Mouse (Mus musculus) midbrain, embryonic 13.5 days (tissue): ENCODE measurements around the gene Bloc1s3. TPM values are rescaled to one million over a fixed set of nuclear protein-coding genes. Genes with fewer than 3 reads are reported as not detected.

Source experiments
- ATAC-seq: fragments of 200-750 bp; cut with Nextera tagmentation; 2 replicates; pipeline ENCODE4 v1.8.0; 2017; ENCODE audit warnings: mild to moderate bottlenecking, moderate TSS enrichment, moderate library complexity
- H3K27ac ChIP-seq: fragments of 300-500 bp; sonication (generic); 2 replicates; pipeline ENCODE4 v1.5.1; 2015; ENCODE audit warnings: inconsistent platforms, mild to moderate bottlenecking, moderate library complexity
- H3K27me3 ChIP-seq: fragments of 300-500 bp; sonication (generic); 2 replicates; pipeline ENCODE4 v1.6.1; 2015; ENCODE audit warnings: mild to moderate bottlenecking, inconsistent platforms
- H3K36me3 ChIP-seq: fragments of 300-500 bp; sonication (generic); 2 replicates; pipeline ENCODE4 v1.6.1; 2015; ENCODE audit warnings: mild to moderate bottlenecking, inconsistent platforms
- H3K4me1 ChIP-seq: fragments of 300-500 bp; sonication (generic); replicated peaks from 2 replicates; pipeline ENCODE4 v1.6.1; 2015; ENCODE audit warnings: inconsistent platforms
- H3K4me2 ChIP-seq: fragments of 300-500 bp; sonication (generic); replicated peaks from 2 replicates; pipeline ENCODE4 v1.6.1; 2015; ENCODE audit warnings: moderate library complexity, mild to moderate bottlenecking, inconsistent platforms
- H3K4me3 ChIP-seq: fragments of 300-500 bp; sonication (generic); replicated peaks from 2 replicates; pipeline ENCODE4 v1.5.1; 2015; ENCODE audit warnings: mild to moderate bottlenecking, inconsistent platforms
- H3K9ac ChIP-seq: fragments of 300-500 bp; sonication (generic); replicated peaks from 2 replicates; pipeline ENCODE4 v1.6.1; 2015; ENCODE audit warnings: mild to moderate bottlenecking, inconsistent platforms
- H3K9me3 ChIP-seq: fragments of 300-500 bp; sonication (generic); 2 replicates; pipeline ENCODE4 v1.6.1; 2016; ENCODE audit warnings: mild to moderate bottlenecking, inconsistent platforms
- WGBS: fragments of 180-500 bp; shearing (Covaris S2); methylation state at CpG from one replicate; pipeline ENCODE4 v1.1.7; 2015; 5-methylcytosine and 5-hydroxymethylcytosine counted together
- polyA plus RNA-seq: library from polyadenylated mRNA; unstranded; fragments of >200 nt; fragmentation: Nextera tagmentation; extraction: Ambion mirVana; gene quantifications from 2 replicates; pipeline ENCODE4 v1.2.1, GENCODE M21; 2015

Bloc1s3 gene
- polyA plus RNA-seq, 1 experiment from 2014 or later, result 4.5 TPM

DNA sequence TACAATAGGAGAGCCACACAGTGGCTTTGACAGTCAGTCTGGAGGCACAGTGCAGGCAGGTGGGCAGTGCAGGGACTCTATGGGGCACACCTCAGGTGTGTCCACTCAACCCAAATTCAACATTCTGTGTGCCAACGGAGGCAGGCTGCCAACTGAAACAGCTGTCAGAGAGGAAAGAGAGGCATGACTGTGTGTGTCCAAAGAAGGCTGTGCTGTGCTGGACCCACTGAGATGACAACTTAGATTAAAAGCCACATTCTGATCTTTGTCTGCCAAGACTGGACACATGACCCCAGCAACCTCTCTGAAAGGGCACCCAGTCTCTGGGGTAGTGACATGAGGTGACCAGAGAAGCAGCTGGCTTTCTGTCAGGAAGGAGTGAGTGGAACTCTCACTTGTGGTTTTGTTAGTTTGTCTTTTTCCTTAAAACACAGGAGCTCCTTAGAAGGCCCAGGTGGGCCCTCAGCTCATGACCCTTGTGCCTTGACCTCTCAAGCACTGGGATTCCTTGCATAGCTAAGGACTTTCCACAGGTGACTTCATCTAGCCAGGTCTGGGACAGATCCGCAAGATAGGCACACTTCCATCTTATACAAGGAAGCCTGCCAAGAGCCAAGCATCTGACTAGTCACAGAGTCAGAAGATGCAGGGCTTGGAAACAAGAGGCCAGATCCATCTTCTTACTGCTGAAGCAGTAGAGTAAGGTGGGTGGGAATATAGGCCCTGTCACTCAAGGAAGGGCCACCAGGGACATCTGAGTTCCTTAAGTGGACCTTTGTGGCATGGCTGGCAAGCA, 32.8 kb upstream of the Bloc1s3 start:
- no peak overlapping the region for H3K27ac ChIP-seq
- 91% methylated on average over 2 of the region's 2 CpGs for WGBS
- ATAC-seq, result 0 out of 2 replicates have a peak, but pooled peaks have one; percentile 3
- no peak overlapping the region for H3K9ac ChIP-seq
- no peak overlapping the region for H3K4me3 ChIP-seq
- H3K9me3 ChIP-seq, result no peaks in the 10 kb centered on the region
- H3K4me1 ChIP-seq, result peaks cover 32% of the 10 kb centered on the region
- no peak overlapping the region for H3K4me2 ChIP-seq
- no peaks in the 10 kb centered on the region for H3K27me3 ChIP-seq
- no peaks in the 10 kb centered on the region; the same call in 1 of the 2 replicates for H3K36me3 ChIP-seq

DNA sequence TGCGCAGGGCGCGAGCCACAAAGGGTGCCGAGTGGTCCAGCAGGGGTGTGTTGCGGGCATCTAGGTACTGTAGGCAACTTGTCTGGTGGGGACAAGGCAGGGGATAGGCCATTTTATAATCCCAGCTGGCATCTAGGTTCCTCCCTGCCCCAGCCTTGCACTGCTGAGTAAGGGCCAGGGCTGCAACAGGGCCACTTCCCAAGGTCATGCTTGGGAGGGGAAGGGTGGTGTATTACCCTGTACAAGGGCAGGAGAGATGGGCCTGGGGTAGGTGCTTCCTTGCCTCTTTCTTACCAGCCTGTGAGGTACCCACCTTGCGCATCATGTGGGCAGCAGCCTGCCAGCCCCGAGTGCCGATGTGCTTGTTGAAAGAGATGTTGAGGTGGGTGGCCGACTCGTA, 26.5 kb upstream of the Bloc1s3 start:
- no peak overlapping the region for H3K4me2 ChIP-seq
- no peak overlapping the region for H3K4me3 ChIP-seq
- ATAC-seq, result no peak
- no peaks in the 10 kb centered on the region for H3K9me3 ChIP-seq
- no peak overlapping the region for H3K27ac ChIP-seq
- no peaks in the 10 kb centered on the region for H3K27me3 ChIP-seq
- 97% methylated on average over 10 of the region's 10 CpGs for WGBS
- H3K36me3 ChIP-seq, result peaks cover 62% of the 10 kb centered on the region
- H3K9ac ChIP-seq, result no peak overlapping the region; the same call in 1 of the 2 replicates
- H3K4me1 ChIP-seq, result peaks cover 2% of the 10 kb centered on the region; the same call in 1 of the 2 replicates

DNA sequence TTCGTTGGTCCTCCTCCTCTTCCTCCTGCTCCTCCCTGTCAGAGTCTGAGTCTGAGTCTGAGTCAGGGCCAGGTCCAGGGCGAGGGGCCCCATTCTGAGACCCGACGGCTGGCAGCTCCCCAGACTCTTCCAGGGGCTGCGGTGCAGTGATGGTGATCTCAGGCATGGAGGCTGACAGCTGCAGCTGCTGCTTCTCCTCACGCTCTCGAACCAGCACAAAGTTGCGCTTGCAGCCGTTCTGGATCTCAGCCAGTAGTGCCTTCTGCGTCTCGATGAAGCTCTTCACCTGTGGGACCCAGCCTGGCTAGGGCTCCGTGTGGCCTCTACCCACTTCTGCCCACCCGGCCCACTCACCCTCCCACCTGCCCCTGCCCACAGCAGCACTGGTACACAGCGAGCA, 24.1 kb upstream of the Bloc1s3 start:
- no peak overlapping the region for H3K27ac ChIP-seq
- H3K4me3 ChIP-seq, result no peak overlapping the region
- WGBS, result 91% methylated on average over 14 of the region's 14 CpGs
- no peak overlapping the region for H3K4me2 ChIP-seq
- peaks cover 76% of the 10 kb centered on the region for H3K36me3 ChIP-seq
- H3K9ac ChIP-seq, result no peak overlapping the region
- H3K4me1 ChIP-seq, result no peaks in the 10 kb centered on the region; the same call in 1 of the 2 replicates
- no peaks in the 10 kb centered on the region for H3K27me3 ChIP-seq
- H3K9me3 ChIP-seq, result no peaks in the 10 kb centered on the region
- ATAC-seq, result no peak

DNA sequence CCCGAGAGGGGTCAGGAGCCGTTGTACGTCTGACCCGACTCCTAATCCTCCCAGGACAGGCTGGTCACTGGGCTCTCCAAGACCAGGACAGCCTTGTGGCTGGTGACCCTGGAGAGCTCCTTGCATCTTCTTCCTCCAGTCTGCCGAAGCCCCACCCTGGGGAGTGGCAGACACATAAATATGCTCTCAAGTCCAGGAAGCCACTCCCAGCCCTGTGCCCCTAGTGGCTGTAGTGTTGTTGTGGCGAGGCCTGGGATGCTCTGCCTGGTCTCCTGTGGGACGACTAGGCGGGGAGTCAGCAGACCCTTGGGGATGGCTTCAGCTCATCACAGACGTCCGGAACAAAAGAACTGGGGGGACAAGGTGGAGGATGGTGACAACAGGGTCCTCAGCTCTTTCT, 22.9 kb upstream of the Bloc1s3 start:
- H3K9me3 ChIP-seq, result no peaks in the 10 kb centered on the region
- no peaks in the 10 kb centered on the region for H3K27me3 ChIP-seq
- 75% methylated on average over 10 of the region's 10 CpGs for WGBS
- no peak overlapping the region for H3K4me2 ChIP-seq
- no peak overlapping the region for H3K4me3 ChIP-seq
- no peak for ATAC-seq
- H3K27ac ChIP-seq, result no peak overlapping the region
- peaks cover 76% of the 10 kb centered on the region for H3K36me3 ChIP-seq
- H3K9ac ChIP-seq, result no peak overlapping the region
- H3K4me1 ChIP-seq, result no peaks in the 10 kb centered on the region; the same call in 1 of the 2 replicates

DNA sequence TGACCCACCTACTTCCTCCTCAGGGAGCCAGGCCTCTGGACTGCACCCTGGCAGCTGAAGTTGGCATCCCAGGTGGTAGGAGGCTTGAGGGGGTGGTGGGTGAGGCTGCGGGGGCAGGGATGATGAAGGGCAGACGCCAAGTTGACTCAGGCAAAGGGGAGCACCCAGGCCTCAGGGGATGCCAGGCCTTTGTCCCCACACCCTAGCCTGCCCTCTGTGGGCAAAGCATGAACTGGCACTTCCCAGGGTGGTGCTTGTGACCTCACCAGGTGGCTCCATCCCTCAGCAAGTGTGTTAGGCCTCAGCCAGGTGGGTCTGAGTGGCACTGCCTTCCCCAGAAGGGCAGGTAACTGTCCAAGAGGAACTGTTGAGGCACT, 16.9 kb upstream of the Bloc1s3 start:
- 70% methylated on average over 2 of the region's 2 CpGs for WGBS
- peaks cover 56% of the 10 kb centered on the region for H3K27me3 ChIP-seq

DNA sequence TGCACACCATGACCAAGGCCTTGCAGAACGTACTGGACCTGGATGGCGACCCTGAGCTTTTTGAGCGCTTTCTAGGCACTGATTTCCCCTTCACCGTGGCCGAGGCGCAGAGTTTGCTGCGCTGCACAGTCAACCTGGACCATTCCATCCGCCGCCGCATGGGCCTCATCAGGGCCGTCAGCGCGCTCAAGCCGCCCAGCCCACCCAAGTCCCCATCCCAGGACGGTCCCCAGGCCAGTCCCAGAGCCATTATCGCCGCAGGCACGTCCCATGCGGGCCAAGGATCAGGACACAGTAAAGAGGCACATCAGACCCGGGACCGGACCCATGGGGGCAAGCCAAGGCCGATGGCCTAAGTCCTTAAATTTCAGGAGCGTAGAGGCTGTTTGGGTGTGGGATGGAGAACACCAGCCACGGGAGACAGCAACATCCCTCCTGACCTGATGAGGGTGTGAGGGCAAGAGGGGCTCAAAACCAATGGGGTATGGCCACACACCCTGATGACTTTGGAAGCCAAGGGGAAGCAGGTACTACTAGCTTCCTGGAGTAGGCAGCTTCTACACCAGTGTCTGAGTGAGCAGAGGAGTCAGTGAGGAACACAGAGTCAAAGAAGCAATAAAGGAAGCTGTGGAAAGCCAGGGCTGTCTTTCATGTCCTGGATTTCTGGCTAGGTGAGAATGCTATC, 16.4 kb upstream of the Bloc1s3 start:
- H3K36me3 ChIP-seq, result peaks cover 13% of the 10 kb centered on the region
- no peaks in the 10 kb centered on the region for H3K9me3 ChIP-seq
- 10% methylated on average over 24 of the region's 24 CpGs for WGBS
- H3K27me3 ChIP-seq, result peaks cover 61% of the 10 kb centered on the region
- peak overlapping the region; percentile 60 for H3K9ac ChIP-seq
- H3K27ac ChIP-seq, result no peak overlapping the region
- H3K4me3 ChIP-seq, result peak overlapping the region; percentile 39
- peaks cover 31% of the 10 kb centered on the region for H3K4me1 ChIP-seq
- H3K4me2 ChIP-seq, result peak overlapping the region; percentile 71
- peak; percentile 43 for ATAC-seq

More for the DNA sequence above, 16.9 kb upstream of the Bloc1s3 start:
- Histone ChIP-seq H3K4me2 (no peak overlapping the region), H3K4me1 (peaks cover 25% of the 10 kb centered on the region), H3K9me3 (no peaks in the 10 kb centered on the region), H3K27ac (no peak overlapping the region), H3K9ac (no peak overlapping the region; the same call in 1 of the 2 replicates), H3K36me3 (peaks cover 18% of the 10 kb centered on the region), H3K4me3 (no peak overlapping the region)
- ATAC-seq, result no peak

DNA sequence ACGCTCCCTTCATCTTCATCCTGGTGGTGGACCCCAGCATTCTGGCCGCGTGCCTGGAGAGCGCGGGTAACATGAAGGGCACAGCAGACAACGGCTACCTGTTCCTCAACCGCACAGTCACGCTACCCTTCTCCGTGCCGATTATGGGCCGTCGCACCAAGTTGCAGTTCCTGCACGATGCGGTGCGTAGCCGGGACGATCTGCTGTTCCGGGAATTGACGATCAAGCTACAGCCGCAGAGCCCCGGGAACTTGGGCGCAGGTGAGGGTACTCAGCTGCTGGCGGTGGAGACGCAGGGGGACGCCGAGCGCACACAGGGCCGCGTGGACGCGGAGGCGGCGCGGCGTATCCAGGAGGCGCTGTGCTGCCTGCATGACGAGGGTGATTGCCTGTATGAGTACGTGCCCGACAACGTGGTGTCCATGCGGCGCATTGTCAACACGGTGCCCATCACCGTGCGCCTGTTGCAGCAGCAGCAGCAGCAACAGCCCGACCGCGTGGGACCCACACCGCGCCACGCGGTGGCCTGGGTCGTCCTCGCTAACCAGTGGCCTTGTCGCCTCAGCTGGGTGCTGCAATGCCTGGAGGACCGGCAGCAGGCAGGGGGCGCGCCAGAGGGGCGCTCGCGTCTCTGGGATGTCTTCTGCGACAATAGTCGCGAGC, 15.7 kb upstream of the Bloc1s3 start:
- 2% methylated on average over 64 of the region's 64 CpGs for WGBS
- Histone ChIP-seq H3K36me3 (peaks cover 6% of the 10 kb centered on the region), H3K4me2 (peak overlapping the region; percentile 71), H3K4me3 (peak overlapping the region; percentile 39), H3K9ac (peak overlapping the region; percentile 60), H3K4me1 (peaks cover 32% of the 10 kb centered on the region), H3K27ac (no peak overlapping the region), H3K9me3 (no peaks in the 10 kb centered on the region), H3K27me3 (peaks cover 68% of the 10 kb centered on the region)
- ATAC-seq, result peak; percentile 72

DNA sequence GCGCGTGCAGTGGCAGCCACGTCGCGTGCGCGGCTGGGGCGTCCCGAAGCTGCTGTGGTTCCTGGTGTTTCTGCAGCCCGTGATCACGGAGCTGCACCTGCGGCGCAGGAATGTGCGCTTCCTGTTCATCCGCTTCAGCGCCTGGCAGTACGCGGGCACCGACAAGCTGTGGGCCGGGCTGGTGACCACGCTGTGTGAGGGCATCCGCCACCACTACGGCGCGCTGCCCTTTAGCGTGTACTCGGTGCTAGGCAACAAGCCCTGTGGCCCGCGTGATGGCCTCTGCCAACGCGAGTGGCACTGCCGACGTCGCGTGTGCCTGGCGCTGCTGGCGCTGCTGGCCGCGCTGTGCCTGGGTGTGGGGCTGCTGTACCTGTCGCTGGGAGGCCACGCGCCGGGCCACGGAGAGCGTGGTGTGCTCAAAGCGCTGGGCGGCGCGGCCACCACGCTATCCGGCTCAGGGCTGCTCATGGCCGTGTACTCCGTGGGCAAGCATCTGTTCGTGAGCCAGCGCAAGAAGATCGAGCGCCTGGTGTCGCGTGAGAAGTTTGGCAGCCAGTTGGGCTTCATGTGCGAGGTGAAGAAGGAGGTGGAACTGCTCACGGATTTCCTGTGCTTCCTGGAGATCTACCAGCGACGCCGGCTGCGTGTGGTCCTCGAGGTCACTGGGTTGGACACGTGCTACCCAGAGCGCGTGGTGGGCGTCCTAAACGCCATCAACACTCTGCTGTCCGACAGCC, 15.0 kb upstream of the Bloc1s3 start:
- H3K27me3 ChIP-seq, result peaks cover 75% of the 10 kb centered on the region
- peak overlapping the region; percentile 60; the same call in 1 of the 2 replicates for H3K9ac ChIP-seq
- 12% methylated on average over 72 of the region's 72 CpGs for WGBS
- ATAC-seq, result peak; percentile 32
- H3K27ac ChIP-seq, result no peak overlapping the region
- H3K4me3 ChIP-seq, result peak overlapping the region; percentile 39
- H3K4me1 ChIP-seq, result peaks cover 32% of the 10 kb centered on the region
- H3K4me2 ChIP-seq, result peak overlapping the region; percentile 71
- no peaks in the 10 kb centered on the region; the same call in 1 of the 2 replicates for H3K36me3 ChIP-seq
- no peaks in the 10 kb centered on the region for H3K9me3 ChIP-seq

DNA sequence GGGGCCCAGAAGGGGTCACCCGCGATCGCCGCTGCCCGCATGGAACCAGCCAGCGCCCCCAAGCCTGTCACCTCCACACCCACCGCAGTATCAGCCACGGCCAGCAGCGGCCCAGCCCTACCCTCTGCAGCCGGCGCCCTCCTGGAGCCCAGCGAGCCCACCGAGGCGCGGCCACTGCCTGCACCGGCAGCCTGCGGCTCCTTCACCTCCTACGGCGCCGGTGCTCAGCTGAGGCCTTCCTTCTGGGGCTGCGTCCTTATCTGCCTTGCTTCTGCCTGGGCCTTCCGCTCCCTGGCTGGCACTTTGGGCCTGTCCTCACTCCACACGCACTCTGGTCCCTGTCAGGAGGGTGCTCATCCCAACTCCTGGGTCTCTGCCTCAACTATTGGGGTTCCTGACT, 11.9 kb upstream of the Bloc1s3 start:
- H3K27me3 ChIP-seq, result peaks cover 89% of the 10 kb centered on the region
- H3K4me2 ChIP-seq, result peak overlapping the region; percentile 51
- H3K9me3 ChIP-seq, result no peaks in the 10 kb centered on the region
- H3K9ac ChIP-seq, result peak overlapping the region; percentile 60
- no peak for ATAC-seq
- no peaks in the 10 kb centered on the region for H3K36me3 ChIP-seq
- WGBS, result 3% methylated on average over 23 of the region's 23 CpGs
- H3K4me1 ChIP-seq, result peaks cover 38% of the 10 kb centered on the region
- no peak overlapping the region for H3K27ac ChIP-seq
- H3K4me3 ChIP-seq, result peak overlapping the region; percentile 31

DNA sequence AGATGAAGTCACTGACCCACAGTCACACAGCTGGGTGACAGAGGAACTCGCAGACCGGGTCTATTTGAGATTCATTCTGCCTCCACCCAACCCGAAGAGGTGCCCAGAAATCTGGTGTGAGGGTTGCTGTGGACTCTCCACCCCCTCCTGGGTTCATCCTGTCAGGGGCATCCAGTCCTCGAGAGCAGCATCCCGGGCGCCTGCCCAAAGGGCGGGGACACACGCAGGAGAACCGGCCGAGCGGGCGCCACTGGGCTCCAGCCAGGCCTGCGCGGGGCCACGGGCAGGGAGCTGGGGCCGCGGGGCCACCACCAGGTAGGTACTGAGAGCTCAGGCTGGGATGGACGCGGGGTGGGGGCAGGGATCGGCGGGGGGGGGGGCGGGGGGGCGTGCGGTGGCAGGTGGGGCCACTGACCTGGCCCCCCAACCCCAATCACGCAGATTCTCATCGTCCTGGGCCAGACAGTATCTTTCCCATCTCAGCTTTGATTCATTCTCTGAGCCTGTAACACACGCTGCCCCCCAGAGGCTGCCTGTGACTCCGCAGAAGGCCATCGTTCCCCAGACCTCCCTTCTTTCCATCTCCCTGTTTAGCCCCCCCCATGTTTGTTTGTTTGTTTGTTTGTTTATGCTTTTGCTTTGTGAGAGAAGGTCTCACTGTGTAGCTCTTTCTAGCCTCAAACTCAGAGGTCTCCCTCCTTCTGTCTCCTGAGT, 9.6 kb upstream of the Bloc1s3 start, which contains the start of gene Nkpd1:
TSS of gene Nkpd1 (plus strand) at position 187 of the 714 bp plus-strand sequence.
- Histone ChIP-seq H3K4me1 (peaks cover 18% of the 10 kb centered on the region), H3K36me3 (no peaks in the 10 kb centered on the region), H3K27me3 (peaks cover 67% of the 10 kb centered on the region), H3K4me3 (peak within 1 kb of the TSS; percentile 23; the same call in 1 of the 2 replicates), H3K9me3 (no peaks in the 10 kb centered on the region), H3K9ac (peak within 1 kb of the TSS; percentile 61), H3K4me2 (peak within 1 kb of the TSS; percentile 51), H3K27ac (no peak within 1 kb of the TSS)
- ATAC-seq, result 0 out of 2 replicates have a peak, but pooled peaks have one; percentile 15
- 4% methylated on average over 15 of the region's 29 CpGs for WGBS

DNA sequence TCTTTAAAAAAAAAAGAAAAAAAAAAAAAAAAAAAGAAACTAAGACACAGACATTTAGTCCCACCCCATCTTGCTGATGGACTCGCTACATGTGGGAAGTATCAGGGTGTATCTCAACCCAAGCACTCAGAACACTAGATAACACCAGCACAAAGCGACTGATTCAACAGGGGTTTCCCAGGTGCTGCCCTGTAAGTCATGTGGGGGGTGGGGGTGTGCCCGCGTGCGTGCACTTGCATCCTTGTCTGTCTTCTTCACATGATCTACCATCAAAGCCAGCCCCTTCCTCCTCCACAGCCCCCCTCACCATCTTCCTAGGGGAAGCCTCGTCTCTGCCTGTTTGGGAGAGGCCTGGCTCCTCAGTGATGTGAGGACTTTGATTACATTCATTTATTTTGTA, 4.2 kb upstream of the Bloc1s3 start:
- H3K36me3 ChIP-seq, result no peaks in the 10 kb centered on the region
- no peak overlapping the region for H3K4me3 ChIP-seq
- no peak for ATAC-seq
- H3K4me1 ChIP-seq, result peaks cover 17% of the 10 kb centered on the region
- no peak overlapping the region for H3K27ac ChIP-seq
- no peak overlapping the region for H3K9ac ChIP-seq
- WGBS, result 85% methylated on average over 6 of the region's 6 CpGs
- no peaks in the 10 kb centered on the region for H3K9me3 ChIP-seq
- H3K4me2 ChIP-seq, result no peak overlapping the region
- peaks cover 12% of the 10 kb centered on the region for H3K27me3 ChIP-seq
